Mouse (Mus musculus): Measurements from ENCODE around the gene Gm3099. TPM values are rescaled to one million over a fixed set of nuclear protein-coding genes. Genes with fewer than 3 reads are reported as not detected.
"Not testable (repeated sequence)": the region's sequence is repeated elsewhere in the genome, so short reads cannot be mapped to it uniquely, and the experiment has no call there.

The Gm3099 gene
- polyA plus RNA-seq (2012; ENCODE audit: insufficient read depth, insufficient read length, low replicate concordance, missing spikeins), result not detected in 2 replicates

- not testable (repeated sequence) for H3K4me3 ChIP-seq (ENCODE audit: insufficient read depth, low read depth, low read length); H3K27ac ChIP-seq (ENCODE audit: insufficient read depth, low read depth, low read length); H3K4me1 ChIP-seq (ENCODE audit: control insufficient read depth, insufficient read depth, low read length)
- 100% methylated on average over 2 of the region's 3 CpGs for WGBS
Observed at GRCm38 (mm10) chr14:3998094-3998493, at the start of gene Gm3099. Gene Gm3099, plus strand, starts transcription at chr14:3998394.

- H3K4me3 ChIP-seq (ENCODE audit: insufficient read depth, low read depth, low read length); H3K4me1 ChIP-seq (ENCODE audit: control insufficient read depth, insufficient read depth, low read length); H3K27ac ChIP-seq (ENCODE audit: insufficient read depth, low read depth, low read length): not testable (repeated sequence)
- WGBS, result no CpG with 5 or more reads among the region's 2 CpGs
Observed at GRCm38 (mm10) chr14:3963247-3963646, 34.9 kb upstream of the Gm3099 start, which contains the start of gene Gm3095. Gene Gm3095, plus strand, starts transcription at chr14:3963547.

- H3K27ac ChIP-seq (ENCODE audit: insufficient read depth, low read depth, low read length); H3K4me1 ChIP-seq (ENCODE audit: control insufficient read depth, insufficient read depth, low read length); H3K4me3 ChIP-seq (ENCODE audit: insufficient read depth, low read depth, low read length): not testable (repeated sequence)
- 83% methylated on average over 1 of the region's 3 CpGs for WGBS
Observed at GRCm38 (mm10) chr14:4023641-4024040, 25.4 kb downstream of the Gm3099 start, which contains the start of gene Gm5796. Gene Gm5796, plus strand, starts transcription at chr14:4023941.

Other genes with a start within 250 kb of the Gm3099 start
- not detected in 2 replicates for gene Gm3002, start 188.3 kb upstream of the Gm3099 start, polyA plus RNA-seq (2012; ENCODE audit: insufficient read depth, insufficient read length, low replicate concordance, missing spikeins)
- not detected in 2 replicates for gene Gm3033, start 152.1 kb upstream of the Gm3099 start, polyA plus RNA-seq (2012; ENCODE audit: insufficient read depth, insufficient read length, low replicate concordance, missing spikeins)
- not detected in 2 replicates for gene Gm2916, start 114.2 kb upstream of the Gm3099 start, polyA plus RNA-seq (2012; ENCODE audit: insufficient read depth, insufficient read length, low replicate concordance, missing spikeins)
- gene Gm3029, start 66.6 kb upstream of the Gm3099 start, polyA plus RNA-seq (2012; ENCODE audit: insufficient read depth, insufficient read length, low replicate concordance, missing spikeins), result not detected in 2 replicates
- gene Gm3095, start 34.8 kb upstream of the Gm3099 start, polyA plus RNA-seq (2012; ENCODE audit: insufficient read depth, insufficient read length, low replicate concordance, missing spikeins), result not detected in 2 replicates
- not detected in 2 replicates for gene Gm5796, start 25.5 kb downstream of the Gm3099 start, polyA plus RNA-seq (2012; ENCODE audit: insufficient read depth, insufficient read length, low replicate concordance, missing spikeins)
- gene Gm3115, start 85.7 kb downstream of the Gm3099 start, polyA plus RNA-seq (2012; ENCODE audit: insufficient read depth, insufficient read length, low replicate concordance, missing spikeins), result not detected in 2 replicates
- gene Gm8108, start 112.1 kb downstream of the Gm3099 start, polyA plus RNA-seq (2012; ENCODE audit: insufficient read depth, insufficient read length, low replicate concordance, missing spikeins), result not detected in 2 replicates
- not detected in 2 replicates for gene Gm3127, start 166.6 kb downstream of the Gm3099 start, polyA plus RNA-seq (2012; ENCODE audit: insufficient read depth, insufficient read length, low replicate concordance, missing spikeins)
- gene Gm2974, start 184.2 kb downstream of the Gm3099 start, polyA plus RNA-seq (2012; ENCODE audit: insufficient read depth, insufficient read length, low replicate concordance, missing spikeins), result not detected in 2 replicates

Measured in olfactory bulb, adult 2 months (tissue).